Mouse (Mus musculus): ENCODE data around the gene Tbc1d17. TPM values are rescaled to one million over a fixed set of nuclear protein-coding genes. Genes with fewer than 3 reads are reported as not detected.

Gene Tbc1d17
- polyA plus RNA-seq, 1 experiment from 2014 or later: 91.0 TPM

DNA sequence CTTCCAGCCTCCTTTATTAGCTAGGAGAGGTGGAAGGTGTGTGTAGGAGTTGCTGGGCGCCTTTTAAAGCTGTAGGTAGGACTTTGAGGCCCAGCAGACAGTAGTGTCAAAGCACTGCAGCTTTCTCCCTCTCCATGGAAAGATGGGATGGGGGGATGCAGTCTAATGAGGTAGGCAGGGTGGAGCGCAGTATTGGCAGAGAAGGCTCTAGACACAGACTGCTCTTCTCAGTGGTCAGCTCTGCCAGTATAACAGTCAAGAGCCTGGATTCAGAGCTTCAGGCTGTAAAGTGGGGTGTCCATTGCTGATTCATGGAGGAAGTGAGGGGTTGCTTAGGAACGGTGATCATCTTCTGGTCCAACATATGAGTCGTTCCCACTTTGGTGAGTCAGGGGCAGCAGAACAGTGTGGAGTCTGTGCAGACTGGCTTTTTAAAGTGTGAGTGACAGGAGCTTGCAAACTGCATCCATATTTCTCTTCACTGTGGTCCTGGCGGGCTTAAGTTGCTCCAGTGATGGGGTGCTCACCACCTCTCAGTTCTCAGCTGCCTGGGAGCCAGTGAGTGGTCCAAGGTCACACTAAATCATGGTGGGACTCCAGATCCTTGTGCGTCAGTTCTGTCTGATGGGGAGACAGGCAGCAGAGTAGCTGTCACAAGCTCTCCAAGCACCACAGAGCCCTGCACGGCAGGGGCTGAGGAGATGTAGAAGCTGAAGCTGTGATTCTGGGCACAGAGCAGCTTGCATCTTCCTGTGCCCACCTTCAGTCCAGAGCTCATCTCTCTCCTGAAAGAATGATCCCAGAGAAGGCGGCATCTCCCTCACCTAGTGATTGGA lies 2.1 kb upstream of the Tbc1d17 start:
- Histone ChIP-seq H3K9me3 (no peaks in the 10 kb centered on the region), H3K27ac (peak overlapping the region; percentile 97), H3K4me3 (peak overlapping the region; percentile 75), H3K4me2 (peak overlapping the region; percentile 91), H3K4me1 (peaks cover 59% of the 10 kb centered on the region), H3K27me3 (no peaks in the 10 kb centered on the region), H3K36me3 (peaks cover 21% of the 10 kb centered on the region), H3K9ac (peak overlapping the region; percentile 83)
- WGBS: 81% methylated on average over 8 of the region's 8 CpGs
- ATAC-seq (ENCODE audit: insufficient number of reproducible peaks, insufficient read depth, low FRiP score, low TSS enrichment, low read depth): no peak

DNA sequence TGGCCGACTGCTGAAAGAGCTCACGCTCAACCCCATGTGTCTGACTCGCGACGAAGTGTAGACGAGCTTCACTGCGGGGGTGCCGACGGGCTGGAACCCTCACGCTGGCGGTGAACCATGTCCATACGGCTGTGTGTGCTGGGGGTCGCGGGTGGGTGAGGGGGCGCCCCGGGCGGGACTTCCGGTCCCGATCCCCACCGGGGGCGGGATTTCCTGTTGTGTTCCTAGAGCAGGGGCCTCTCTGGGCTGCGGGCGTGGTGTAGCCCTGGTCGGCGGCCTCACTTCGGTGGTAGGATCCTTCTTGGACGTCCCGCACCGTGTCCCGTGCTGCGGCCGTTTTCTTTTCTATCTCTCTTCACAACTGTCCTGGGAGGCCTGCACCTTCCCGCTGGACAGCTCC lies 1.3 kb upstream of the Tbc1d17 start:
- H3K9ac ChIP-seq: peak overlapping the region; percentile 83
- H3K27me3 ChIP-seq: no peaks in the 10 kb centered on the region
- peak; percentile 43 for ATAC-seq (ENCODE audit: insufficient number of reproducible peaks, insufficient read depth, low FRiP score, low TSS enrichment, low read depth)
- H3K9me3 ChIP-seq: no peaks in the 10 kb centered on the region
- peak overlapping the region; percentile 97 for H3K27ac ChIP-seq
- under 1% methylated on average over 33 of the region's 33 CpGs for WGBS
- H3K36me3 ChIP-seq: peaks cover 29% of the 10 kb centered on the region
- peak overlapping the region; percentile 91 for H3K4me2 ChIP-seq
- peak overlapping the region; percentile 75 for H3K4me3 ChIP-seq
- peaks cover 53% of the 10 kb centered on the region for H3K4me1 ChIP-seq

DNA sequence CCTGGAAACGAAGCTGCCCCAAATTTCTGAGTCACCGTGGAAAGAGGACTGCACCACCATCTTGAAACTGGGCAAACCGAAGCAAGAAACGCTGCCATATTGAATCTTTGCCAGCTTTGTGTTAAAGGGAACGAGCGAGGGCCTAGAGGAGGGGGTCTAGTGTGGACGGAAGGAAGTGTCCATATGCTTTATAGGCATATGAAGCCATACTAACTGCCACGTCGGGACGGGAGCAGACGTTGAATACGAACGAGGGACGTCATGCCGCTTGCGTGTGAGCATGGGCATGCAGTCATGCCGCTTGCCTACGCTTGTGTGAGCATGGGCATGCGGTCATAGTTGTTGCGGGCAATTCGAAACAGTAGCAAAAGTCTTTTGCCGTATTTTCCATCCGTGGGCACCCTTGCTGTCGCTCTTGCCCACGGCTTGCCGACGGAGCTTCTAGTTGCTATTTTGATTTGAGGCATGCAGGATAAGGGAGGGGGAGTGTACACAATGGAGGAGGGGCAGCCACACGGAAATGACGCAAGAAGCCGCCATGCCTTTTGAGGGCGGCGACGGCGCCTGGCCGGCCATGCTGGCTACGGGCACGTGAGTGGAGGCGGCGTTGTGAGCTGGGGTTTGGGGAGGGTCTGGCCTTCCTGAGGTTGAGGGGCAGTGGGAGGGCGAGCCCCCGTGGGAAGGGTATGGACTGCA lies 685 bp upstream of the Tbc1d17 start:
- under 1% methylated on average over 41 of the region's 41 CpGs for WGBS
- peak; percentile 71 for ATAC-seq (ENCODE audit: insufficient number of reproducible peaks, insufficient read depth, low FRiP score, low TSS enrichment, low read depth)
- Histone ChIP-seq H3K36me3 (peaks cover 35% of the 10 kb centered on the region), H3K27me3 (no peaks in the 10 kb centered on the region), H3K27ac (peak overlapping the region; percentile 97), H3K9me3 (no peaks in the 10 kb centered on the region), H3K4me1 (peaks cover 48% of the 10 kb centered on the region), H3K4me3 (peak overlapping the region; percentile 75), H3K9ac (peak overlapping the region; percentile 83), H3K4me2 (peak overlapping the region; percentile 91)

DNA sequence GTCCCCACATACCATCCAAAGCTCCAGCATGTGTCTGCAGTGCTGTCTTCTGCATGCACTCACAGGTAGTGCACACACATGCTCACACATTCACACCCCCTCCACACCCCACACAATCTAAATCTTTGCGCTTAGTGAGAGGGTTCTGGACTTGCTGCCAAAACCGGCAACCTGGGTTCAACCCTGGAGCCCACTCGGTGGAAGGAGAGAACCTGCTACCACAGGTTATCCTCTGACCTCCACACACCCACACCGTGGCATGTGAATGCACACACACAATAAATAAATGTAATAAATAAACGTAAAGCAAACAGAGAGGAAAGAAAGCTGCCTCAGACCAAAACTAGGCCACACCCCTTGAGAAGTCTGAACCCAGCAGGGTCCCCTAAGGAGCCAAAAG lies 1.1 kb downstream of the Tbc1d17 start:
- H3K4me1 ChIP-seq: peaks cover 30% of the 10 kb centered on the region
- H3K27ac ChIP-seq: peak overlapping the region; percentile 97; the same call in 1 of the 2 replicates
- H3K4me3 ChIP-seq: peak overlapping the region; percentile 75
- 80% methylated on average over 5 of the region's 5 CpGs for WGBS
- no peaks in the 10 kb centered on the region for H3K9me3 ChIP-seq
- no peaks in the 10 kb centered on the region for H3K27me3 ChIP-seq
- peak overlapping the region; percentile 91 for H3K4me2 ChIP-seq
- peak overlapping the region; percentile 70 for H3K9ac ChIP-seq
- ATAC-seq (ENCODE audit: insufficient number of reproducible peaks, insufficient read depth, low FRiP score, low TSS enrichment, low read depth): no peak
- peaks cover 50% of the 10 kb centered on the region for H3K36me3 ChIP-seq

DNA sequence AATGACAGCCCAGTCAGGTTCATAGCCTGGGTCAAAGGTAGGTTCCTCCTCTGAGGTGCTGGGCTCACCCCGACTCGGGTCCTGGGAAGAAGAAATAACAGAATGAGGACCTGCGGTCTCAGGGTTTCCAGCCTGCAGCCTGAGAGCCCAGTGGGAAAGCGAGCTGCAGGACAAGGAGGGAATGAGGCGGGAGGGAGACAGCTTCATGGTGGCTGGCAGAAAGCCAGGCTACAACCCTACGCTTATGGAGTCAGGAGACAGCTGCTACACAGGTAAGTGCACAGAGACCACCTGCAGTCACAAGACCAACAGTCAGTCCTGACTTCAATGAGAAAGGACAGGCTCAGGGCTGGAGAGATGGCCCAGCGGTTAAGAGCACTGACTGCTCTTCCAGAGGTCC lies 2.1 kb downstream of the Tbc1d17 start:
- Histone ChIP-seq H3K4me3 (no peak overlapping the region), H3K27me3 (no peaks in the 10 kb centered on the region), H3K9me3 (no peaks in the 10 kb centered on the region), H3K36me3 (peaks cover 55% of the 10 kb centered on the region), H3K4me1 (peaks cover 24% of the 10 kb centered on the region), H3K9ac (0 out of 2 replicates have a peak overlapping the region, but pooled peaks have one; percentile 16), H3K4me2 (no peak overlapping the region), H3K27ac (no peak overlapping the region)
- WGBS: 92% methylated on average over 7 of the region's 7 CpGs
- ATAC-seq (ENCODE audit: insufficient number of reproducible peaks, insufficient read depth, low FRiP score, low TSS enrichment, low read depth): no peak

DNA sequence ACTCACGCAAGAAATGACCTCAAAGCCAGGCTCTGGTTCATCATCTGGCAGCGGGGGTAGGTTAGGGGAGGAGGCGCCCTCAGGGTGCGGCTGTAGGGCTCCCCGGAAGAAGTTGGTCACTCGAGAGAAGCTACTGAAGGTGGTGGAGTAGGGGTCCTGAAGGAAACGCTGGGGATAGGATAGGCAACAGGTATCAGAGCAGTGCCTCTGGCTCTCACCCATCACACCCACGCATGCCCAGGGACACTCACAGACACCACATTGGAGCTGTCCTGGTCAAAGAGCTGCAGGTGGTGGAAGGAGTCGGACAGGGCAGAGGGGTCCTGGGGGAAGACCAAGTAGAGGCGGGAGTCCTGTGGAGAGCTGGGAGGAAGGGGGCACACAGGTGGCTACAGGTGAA lies 3.9 kb downstream of the Tbc1d17 start:
- ATAC-seq (ENCODE audit: insufficient number of reproducible peaks, insufficient read depth, low FRiP score, low TSS enrichment, low read depth): no peak
- no peaks in the 10 kb centered on the region for H3K9me3 ChIP-seq
- H3K4me2 ChIP-seq: no peak overlapping the region
- H3K4me3 ChIP-seq: no peak overlapping the region
- 93% methylated on average over 10 of the region's 10 CpGs for WGBS
- peaks cover 67% of the 10 kb centered on the region for H3K36me3 ChIP-seq
- peaks cover 14% of the 10 kb centered on the region for H3K4me1 ChIP-seq
- H3K27me3 ChIP-seq: peaks cover 16% of the 10 kb centered on the region
- no peak overlapping the region for H3K9ac ChIP-seq
- H3K27ac ChIP-seq: no peak overlapping the region

DNA sequence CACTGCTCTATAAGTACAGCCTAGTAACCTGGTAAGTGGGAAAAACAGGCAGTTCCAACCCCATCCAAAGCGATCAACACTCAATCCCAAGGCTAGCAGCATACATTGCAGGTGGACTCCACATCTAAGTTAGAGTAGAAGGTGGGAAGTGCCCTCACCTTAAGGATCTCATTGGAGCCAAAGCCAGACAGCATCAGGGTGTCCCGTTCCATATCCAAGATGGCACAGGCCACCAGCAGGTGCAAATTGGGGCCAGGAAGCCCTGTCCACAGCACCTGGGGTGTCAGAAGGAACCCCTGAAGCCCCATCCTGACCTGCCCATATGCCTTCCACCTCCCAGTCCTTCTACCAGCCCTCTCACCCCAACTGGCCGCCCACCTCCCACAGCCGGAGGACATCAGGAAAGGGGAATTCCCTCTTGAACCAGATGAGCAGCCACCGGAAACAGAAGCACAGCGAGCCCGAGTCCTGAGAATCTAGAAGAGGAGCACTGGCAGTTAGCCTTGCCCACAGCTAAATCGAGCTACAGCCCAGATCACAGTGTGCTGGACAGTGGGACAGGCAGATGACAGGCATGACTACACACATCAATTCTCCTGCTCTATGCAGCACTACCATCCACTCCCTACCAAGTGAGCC lies 6.9 kb downstream of the Tbc1d17 start:
- Histone ChIP-seq H3K27me3 (peaks cover 36% of the 10 kb centered on the region), H3K4me1 (peaks cover 12% of the 10 kb centered on the region), H3K9ac (no peak overlapping the region), H3K36me3 (peaks cover 67% of the 10 kb centered on the region), H3K27ac (no peak overlapping the region), H3K4me3 (no peak overlapping the region), H3K4me2 (no peak overlapping the region), H3K9me3 (no peaks in the 10 kb centered on the region)
- no peak for ATAC-seq (ENCODE audit: insufficient number of reproducible peaks, insufficient read depth, low FRiP score, low TSS enrichment, low read depth)
- WGBS: 92% methylated on average over 8 of the region's 8 CpGs

DNA sequence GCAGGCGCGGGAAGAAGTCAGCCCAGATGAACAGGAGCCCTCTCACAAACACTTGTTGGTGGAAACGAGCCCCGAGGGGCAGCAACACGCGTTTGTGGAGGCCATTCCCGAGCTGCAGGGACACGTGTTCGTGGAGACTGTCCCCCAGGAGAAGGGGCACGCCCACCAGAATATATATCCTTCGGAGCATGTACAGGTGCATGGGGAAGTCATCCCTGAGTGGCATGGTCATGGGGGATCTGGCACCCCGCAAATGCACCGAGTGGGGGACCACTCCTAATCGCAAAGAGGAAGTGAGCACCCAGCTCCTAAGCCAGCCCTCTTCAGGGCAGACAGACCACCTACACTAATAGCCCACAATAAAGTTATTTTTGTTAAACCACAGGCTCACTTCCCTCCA lies 8.5 kb downstream of the Tbc1d17 start:
- Histone ChIP-seq H3K36me3 (peaks cover 52% of the 10 kb centered on the region), H3K9me3 (no peaks in the 10 kb centered on the region), H3K4me2 (peak overlapping the region; percentile 66), H3K27ac (no peak overlapping the region), H3K4me1 (peaks cover 15% of the 10 kb centered on the region), H3K9ac (peak overlapping the region; percentile 62), H3K4me3 (peak overlapping the region; percentile 40), H3K27me3 (peaks cover 36% of the 10 kb centered on the region)
- ATAC-seq (ENCODE audit: insufficient number of reproducible peaks, insufficient read depth, low FRiP score, low TSS enrichment, low read depth): no peak
- 52% methylated on average over 14 of the region's 14 CpGs for WGBS

DNA sequence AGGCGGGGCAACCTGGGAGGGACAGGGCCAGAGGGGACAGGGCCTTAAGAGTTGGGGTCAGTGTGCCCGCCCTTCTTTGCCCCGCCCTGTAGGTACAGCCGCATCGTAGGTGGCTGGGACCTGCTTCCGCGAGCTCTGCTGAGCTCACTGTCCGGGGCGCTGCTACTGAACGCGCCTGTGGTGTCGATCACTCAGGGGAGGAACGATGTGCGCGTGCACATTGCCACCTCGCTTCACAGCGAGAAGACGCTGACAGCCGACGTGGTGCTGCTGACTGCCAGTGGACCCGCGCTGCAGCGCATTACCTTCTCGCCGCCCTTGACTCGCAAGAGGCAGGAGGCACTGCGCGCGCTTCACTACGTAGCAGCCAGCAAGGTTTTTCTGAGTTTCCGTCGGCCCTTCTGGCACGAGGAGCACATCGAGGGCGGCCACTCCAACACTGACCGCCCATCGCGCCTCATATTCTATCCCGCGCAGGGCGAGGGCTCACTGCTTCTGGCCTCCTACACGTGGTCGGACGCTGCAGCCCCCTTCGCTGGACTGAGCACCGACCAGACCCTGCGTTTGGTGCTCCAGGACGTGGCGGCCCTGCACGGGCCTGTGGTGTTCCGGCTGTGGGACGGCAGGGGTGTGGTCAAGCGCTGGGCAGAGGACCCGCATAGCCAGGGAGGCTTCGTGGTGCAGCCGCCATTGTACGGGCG lies 9.2 kb downstream of the Tbc1d17 start:
- 2% methylated on average over 58 of the region's 58 CpGs for WGBS
- ATAC-seq (ENCODE audit: insufficient number of reproducible peaks, insufficient read depth, low FRiP score, low TSS enrichment, low read depth): 0 out of 2 replicates have a peak, but pooled peaks have one; percentile 11
- Histone ChIP-seq H3K4me1 (peaks cover 15% of the 10 kb centered on the region), H3K9ac (peak overlapping the region; percentile 62), H3K27ac (no peak overlapping the region), H3K4me2 (peak overlapping the region; percentile 66), H3K36me3 (peaks cover 44% of the 10 kb centered on the region), H3K27me3 (peaks cover 36% of the 10 kb centered on the region), H3K9me3 (no peaks in the 10 kb centered on the region), H3K4me3 (peak overlapping the region; percentile 40)

DNA sequence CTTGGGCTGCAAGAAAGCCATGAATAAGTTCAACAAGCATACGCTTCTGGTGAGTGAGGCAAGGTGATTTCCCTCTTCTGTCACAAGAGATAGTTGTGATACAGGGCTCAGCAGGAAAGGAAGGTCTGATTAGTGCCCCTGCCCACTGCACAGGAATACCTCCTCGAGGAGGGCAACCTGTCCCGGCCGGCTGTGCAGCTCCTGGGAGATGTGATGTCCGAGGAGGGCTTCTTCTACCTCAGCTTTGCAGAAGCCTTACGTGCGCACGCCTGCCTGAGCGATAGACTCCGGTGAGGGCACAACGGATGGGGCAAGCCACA lies 9.7 kb downstream of the Tbc1d17 start:
- peaks cover 39% of the 10 kb centered on the region for H3K36me3 ChIP-seq
- peak overlapping the region; percentile 40 for H3K4me3 ChIP-seq
- 24% methylated on average over 11 of the region's 11 CpGs for WGBS
- no peak overlapping the region for H3K27ac ChIP-seq
- H3K4me2 ChIP-seq: peak overlapping the region; percentile 66
- H3K9me3 ChIP-seq: no peaks in the 10 kb centered on the region
- ATAC-seq (ENCODE audit: insufficient number of reproducible peaks, insufficient read depth, low FRiP score, low TSS enrichment, low read depth): no peak
- peaks cover 36% of the 10 kb centered on the region for H3K27me3 ChIP-seq
- peak overlapping the region; percentile 62 for H3K9ac ChIP-seq
- peaks cover 15% of the 10 kb centered on the region for H3K4me1 ChIP-seq

DNA sequence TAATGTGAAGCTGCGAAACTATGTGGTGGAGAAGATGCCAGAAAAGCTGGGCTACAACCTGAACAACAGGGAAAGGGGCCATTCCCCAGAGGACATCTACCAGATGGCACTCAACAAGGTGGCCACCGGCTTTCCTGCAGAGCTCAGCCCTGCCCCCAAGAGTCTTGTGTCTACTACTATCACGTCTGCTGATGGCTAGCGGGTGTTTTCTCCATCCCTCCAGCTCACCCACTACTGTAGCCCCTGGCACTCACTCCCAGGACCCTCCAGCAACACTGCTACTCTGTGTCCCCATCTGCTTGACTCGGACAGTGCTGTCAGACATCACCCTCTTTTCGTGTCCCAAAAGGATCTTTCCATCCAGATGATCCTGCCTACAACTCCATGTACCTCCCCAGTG lies 10.8 kb downstream of the Tbc1d17 start:
- H3K9ac ChIP-seq: no peak overlapping the region
- peaks cover 29% of the 10 kb centered on the region for H3K36me3 ChIP-seq
- no peak overlapping the region for H3K27ac ChIP-seq
- peaks cover 17% of the 10 kb centered on the region for H3K4me1 ChIP-seq
- H3K4me3 ChIP-seq: no peak overlapping the region
- H3K9me3 ChIP-seq: no peaks in the 10 kb centered on the region
- peaks cover 36% of the 10 kb centered on the region for H3K27me3 ChIP-seq
- H3K4me2 ChIP-seq: no peak overlapping the region
- WGBS: 82% methylated on average over 6 of the region's 6 CpGs
- no peak for ATAC-seq (ENCODE audit: insufficient number of reproducible peaks, insufficient read depth, low FRiP score, low TSS enrichment, low read depth)

Measured in embryonic facial prominence, embryonic 13.5 days (tissue).